Mouse (Mus musculus) urinary bladder, postnatal 14 days (tissue): Measurements from ENCODE around the gene Lztfl1.
"Not testable (repeated sequence)": the region's sequence is repeated elsewhere in the genome, so short reads cannot be mapped to it uniquely, and the experiment has no call there.

ENCODE experiments used
- DNase-seq: peaks from one replicate; pipeline ENCODE4 v3.0.0; 2021; ENCODE audit warnings: low spot score

Gene Lztfl1

DNA sequence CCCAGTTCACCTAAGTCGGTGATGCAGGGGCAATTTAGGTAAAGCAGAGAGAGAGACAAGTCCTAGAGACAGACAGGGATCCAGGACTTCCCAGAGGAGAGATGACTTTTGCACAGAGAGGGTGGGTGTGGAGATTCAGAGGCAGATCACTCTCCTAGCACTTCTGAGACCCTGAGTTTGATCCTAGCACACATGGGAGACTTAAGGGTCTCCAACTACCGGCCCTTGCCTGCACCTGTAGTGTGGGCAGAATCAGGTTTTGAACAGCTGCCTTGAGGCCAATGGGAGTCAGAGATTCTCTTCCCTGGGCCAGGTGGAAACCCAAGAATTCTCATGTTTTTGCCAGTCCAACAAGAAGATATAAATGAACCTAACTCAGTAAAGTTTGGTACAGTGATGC lies 38.3 kb downstream of the Lztfl1 start:
- DNase-seq: no peak

DNA sequence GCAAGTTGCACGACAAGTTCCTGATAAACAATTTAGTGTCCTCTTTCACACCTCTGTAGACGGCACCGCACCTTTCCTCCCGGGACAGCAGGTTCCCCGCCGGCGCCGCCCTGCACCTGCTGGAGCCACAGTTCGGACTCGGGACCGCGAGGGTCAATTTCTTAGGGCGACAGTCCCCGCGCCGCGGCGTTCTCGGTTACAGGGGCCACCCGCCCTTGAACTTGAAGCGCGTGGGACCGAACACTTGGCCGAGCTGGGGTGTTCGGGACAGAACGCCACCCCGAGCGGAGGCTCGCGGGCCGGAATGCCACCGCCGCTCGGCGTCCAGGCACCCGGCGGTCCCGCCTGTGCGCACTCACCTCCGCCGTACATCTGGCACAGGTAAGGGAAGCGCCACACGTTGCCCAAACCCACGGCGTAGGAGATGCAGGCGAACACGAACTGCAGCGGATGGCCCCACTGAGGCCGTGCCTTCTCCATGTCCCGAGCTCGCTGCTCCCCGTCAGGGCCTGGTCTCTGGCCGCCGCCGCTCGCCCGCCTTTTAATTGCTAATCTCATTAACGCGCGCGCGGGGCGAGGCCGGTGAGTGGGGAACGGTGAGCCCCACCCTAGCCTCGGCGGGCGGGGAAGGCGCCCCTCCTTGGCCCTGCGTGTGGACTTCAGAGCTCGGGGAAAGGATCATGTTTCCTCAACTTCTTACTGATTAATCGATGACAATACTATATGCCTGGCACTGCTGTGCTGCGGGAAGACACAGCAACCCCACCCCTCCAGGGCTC lies 39.0 kb downstream of the Lztfl1 start, which contains the start of the genes Ccr9 and Slc6a20a:
Ccr9 (plus strand) TSS at position 113 of the 779 bp plus-strand sequence.
Slc6a20a (minus strand) TSS at position 559 of the 779 bp plus-strand sequence.
- DNase-seq: peak; percentile 24

DNA sequence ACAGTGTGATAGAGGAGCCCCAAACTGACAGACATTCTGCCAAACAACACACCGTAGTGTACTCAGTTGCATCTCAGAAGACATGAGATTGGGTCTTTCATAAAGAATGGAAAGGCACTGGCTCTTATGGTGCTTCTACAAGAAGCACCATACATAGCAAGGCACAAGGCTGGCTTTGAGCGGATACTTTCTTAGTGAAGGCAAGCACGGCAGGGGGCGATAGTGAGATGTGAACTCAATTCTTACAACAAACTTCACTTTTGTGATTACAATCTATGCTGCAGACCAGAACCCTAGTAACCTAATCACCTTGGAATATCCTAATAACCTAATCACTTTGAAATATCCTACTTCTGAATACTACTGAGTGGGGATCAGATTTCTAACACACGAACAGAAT lies 51.9 kb downstream of the Lztfl1 start:
- peak; percentile 45 for DNase-seq

DNA sequence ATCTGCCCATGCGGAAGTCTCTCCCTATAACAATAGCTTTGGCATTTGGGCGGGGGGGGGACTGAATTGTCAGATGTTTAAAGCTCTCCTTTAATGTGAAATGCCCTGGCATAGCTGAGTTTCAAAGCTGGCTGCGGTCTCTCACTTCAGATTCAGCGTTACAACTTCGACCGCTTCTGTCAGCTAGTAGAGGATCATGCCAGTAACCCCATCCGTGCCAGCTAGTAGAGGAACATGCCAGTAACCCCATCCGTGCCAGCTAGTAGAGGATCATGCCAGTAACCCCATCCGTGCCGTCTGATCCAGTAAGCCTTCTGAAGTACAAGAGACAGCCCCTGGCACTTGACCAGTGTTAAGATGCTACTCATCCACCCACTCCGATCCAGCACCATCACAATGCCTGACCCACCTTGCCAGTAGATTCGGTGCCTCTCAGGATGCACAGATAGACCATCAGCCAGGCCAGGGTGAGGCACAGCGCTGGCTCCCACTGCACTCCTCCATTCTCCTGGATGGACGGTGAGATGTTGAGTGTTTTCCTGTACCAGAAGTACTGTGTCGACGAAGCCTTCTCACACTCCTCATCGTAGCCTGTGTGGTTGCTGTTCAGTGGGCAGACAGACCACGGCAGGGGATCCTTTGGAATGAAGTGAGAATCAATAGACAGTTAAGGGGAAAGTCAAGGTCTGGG lies 57.4 kb downstream of the Lztfl1 start:
- not testable (repeated sequence) for DNase-seq

DNA sequence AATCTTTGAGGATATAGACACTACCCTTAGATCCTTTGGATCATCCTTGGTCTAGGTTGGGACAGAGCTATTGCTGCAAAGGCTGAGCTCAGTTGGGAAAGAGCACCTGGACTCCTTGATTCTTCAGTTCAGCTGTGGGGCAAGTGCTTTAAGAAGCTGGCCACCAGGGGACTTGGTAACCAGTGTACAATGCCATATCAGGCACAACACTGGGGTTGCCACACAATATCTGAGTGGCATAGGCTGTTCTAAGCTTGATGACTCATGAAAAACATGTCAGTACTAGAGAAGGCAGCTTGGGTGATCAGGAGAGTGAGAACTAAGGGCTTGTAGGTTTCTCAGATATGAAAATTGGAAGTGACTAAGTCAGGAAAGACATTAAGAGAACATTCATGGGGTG lies 58.5 kb downstream of the Lztfl1 start:
- DNase-seq: no peak

DNA sequence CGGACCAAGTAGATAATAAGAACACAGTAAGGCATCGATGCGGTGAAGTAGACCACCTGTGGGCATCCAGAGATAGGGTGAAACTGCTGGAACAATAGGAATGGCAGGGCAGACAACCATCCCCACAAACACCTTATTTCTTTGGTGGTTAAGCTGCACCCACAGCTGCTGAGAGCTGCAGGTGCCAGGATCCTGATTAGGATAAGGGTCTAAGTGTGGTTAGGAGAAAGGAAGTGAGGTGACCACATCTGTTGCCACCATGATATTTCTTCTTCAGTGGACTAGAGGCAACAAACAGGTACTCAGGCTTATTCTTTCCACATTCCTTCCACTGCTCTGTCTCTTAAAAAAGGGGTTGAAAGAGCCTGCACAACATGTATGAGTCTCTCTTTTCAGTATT lies 60.0 kb downstream of the Lztfl1 start:
- DNase-seq: no peak

DNA sequence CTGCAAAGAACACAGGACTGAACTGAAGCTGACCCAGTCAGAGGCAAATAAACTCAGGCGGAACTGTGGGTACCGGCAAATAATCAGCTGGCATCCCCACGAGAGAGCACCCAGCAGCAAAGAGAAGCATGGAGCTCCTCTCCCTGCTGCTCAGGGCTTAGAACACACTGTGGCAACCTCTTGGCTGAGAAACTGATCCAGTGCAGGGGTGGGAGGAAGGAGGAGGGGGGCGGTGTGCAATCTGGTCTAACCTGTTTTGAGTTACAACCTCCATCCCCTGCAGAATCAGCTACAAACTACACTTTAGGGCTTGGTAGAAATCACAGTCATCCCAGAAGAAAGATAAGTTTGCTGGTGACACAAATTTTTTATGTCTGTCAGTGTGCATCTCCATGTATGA lies 66.1 kb downstream of the Lztfl1 start:
- peak; percentile 32 for DNase-seq

DNA sequence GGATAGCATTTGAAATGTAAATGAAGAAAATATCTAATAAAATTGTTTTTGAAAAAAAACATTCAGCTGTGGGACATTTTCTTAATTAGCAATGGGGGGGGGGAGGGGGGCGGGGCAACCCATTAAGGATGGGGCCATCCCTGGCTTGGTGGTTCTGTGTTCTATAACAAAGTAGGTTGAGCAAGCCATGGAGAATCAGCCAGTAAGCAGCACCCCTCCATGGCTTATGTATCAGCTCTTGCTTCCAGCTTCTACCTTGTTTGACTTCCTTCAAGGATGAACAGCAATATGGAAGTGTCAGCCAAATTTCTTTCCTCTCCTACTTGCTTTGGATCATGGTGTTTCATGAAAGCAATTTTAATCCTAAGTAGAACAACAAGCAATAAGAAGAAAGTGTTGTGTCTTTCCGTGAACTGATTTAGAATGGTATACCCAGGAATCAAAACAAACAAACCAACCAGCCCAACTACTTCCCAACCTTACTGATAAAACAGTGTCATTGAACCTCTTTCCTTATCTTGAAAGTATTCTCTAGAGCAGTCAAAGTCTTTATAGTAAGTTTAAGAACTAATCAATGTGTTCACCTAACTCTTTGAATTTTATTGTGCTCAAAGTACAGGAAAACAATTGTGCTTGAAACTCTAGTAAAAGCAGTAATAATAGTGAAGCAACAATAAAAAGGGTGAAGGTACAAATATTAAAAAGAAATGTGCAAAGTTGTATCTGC lies 67.5 kb downstream of the Lztfl1 start:
- no peak for DNase-seq
